Mouse (Mus musculus) hindbrain, postnatal 0 days (tissue): ENCODE measurements around the gene Pcsk1n. TPM values are rescaled to one million over a fixed set of nuclear protein-coding genes. Genes with fewer than 3 reads are reported as not detected.

Source experiments
- ATAC-seq: fragments of 200-750 bp; cut with Nextera tagmentation; 2 replicates; pipeline ENCODE4 v1.8.0; 2017; ENCODE audit warnings: mild to moderate bottlenecking, moderate TSS enrichment, moderate library complexity
- DNase-seq: peaks from one replicate; pipeline ENCODE4 v3.0.0-alpha.2; 2015; ENCODE audit warnings: low spot score
- H3K27ac ChIP-seq: fragments of 300-500 bp; sonication (generic); 2 replicates; pipeline ENCODE4 v1.5.1; 2014; ENCODE audit warnings: mild to moderate bottlenecking
- H3K27me3 ChIP-seq: fragments of 300-500 bp; sonication (generic); 2 replicates; pipeline ENCODE4 v1.6.1; 2014; ENCODE audit warnings: low read length, mixed read lengths; ENCODE audit not compliant: insufficient read depth
- H3K36me3 ChIP-seq: fragments of 300-500 bp; sonication (generic); 2 replicates; pipeline ENCODE4 v1.6.1; 2014; ENCODE audit warnings: low read length, mixed read lengths; ENCODE audit not compliant: insufficient read depth
- H3K4me1 ChIP-seq: fragments of 300-500 bp; sonication (generic); 2 replicates; pipeline ENCODE4 v1.6.1; 2014; ENCODE audit warnings: antibody characterized with exemption, low read length, mixed read lengths; ENCODE audit not compliant: insufficient read depth
- H3K4me2 ChIP-seq: fragments of 300-500 bp; sonication (generic); 2 replicates; pipeline ENCODE4 v1.6.1; 2014; ENCODE audit warnings: low read depth, mild to moderate bottlenecking, low read length, moderate library complexity, mixed read lengths
- H3K4me3 ChIP-seq: fragments of 300-500 bp; sonication (generic); 2 replicates; pipeline ENCODE4 v1.5.1; 2014; ENCODE audit warnings: low read length
- H3K9ac ChIP-seq: fragments of 300-500 bp; sonication (generic); replicated peaks from 2 replicates; pipeline ENCODE4 v1.6.1; 2014; ENCODE audit warnings: mild to moderate bottlenecking, low read length, moderate library complexity, mixed read lengths
- H3K9me3 ChIP-seq: fragments of 300-500 bp; sonication (generic); 2 replicates; pipeline ENCODE4 v1.6.1; 2016; ENCODE audit warnings: low read length, mixed read lengths
- CTCF ChIP-seq: IDR thresholded peaks from 2 replicates; pipeline ENCODE4 v1.5.1; 2016; ENCODE audit warnings: antibody characterized with exemption, control low read depth, low read depth
- WGBS: fragments of 180-500 bp; shearing (Covaris S2); extraction: QIAGEN DNeasy Blood & Tissue Kit; methylation state at CpG from one replicate; pipeline ENCODE4 v1.1.7; 2014; 5-methylcytosine and 5-hydroxymethylcytosine counted together
- polyA plus RNA-seq: library from polyadenylated mRNA; unstranded; fragments of >200 nt; fragmentation: Nextera tagmentation; extraction: Ambion mirVana; gene quantifications from 2 replicates; pipeline ENCODE4 v1.2.1, GENCODE M21; 2015
- total RNA-seq: library from RNA; depleted of rRNA; stranded (reverse); fragments of >200 nt; gene quantifications from 2 replicates; pipeline ENCODE4 v1.2.3, GENCODE M21; 2014; rRNA removed

Gene Pcsk1n
- total RNA-seq (124 and 154 TPM in 2 replicates), polyA plus RNA-seq (465 and 477 TPM in 2 replicates)

GRCm38 (mm10) chrX:7919601-7920383 lies at the start of gene Pcsk1n:
Pcsk1n (plus strand) TSS chrX:7919822.
- peak within 1 kb of the TSS; percentile 84 for H3K27ac ChIP-seq
- no peaks in the 10 kb centered on the region for H3K4me1 ChIP-seq
- ATAC-seq (peak; percentile 92), DNase-seq (peak; percentile 87)
- no peaks in the 10 kb centered on the region for H3K36me3 ChIP-seq
- H3K4me2 ChIP-seq: peak within 1 kb of the TSS; percentile 56
- H3K9me3 ChIP-seq: no peaks in the 10 kb centered on the region
- peak within 1 kb of the TSS; percentile 61 for H3K9ac ChIP-seq
- H3K4me3 ChIP-seq: peak within 1 kb of the TSS; percentile 44
- 20% methylated on average over 39 of the region's 40 CpGs for WGBS
- TF ChIP-seq CTCF: no peak
- H3K27me3 ChIP-seq: no peaks in the 10 kb centered on the region

DNA sequence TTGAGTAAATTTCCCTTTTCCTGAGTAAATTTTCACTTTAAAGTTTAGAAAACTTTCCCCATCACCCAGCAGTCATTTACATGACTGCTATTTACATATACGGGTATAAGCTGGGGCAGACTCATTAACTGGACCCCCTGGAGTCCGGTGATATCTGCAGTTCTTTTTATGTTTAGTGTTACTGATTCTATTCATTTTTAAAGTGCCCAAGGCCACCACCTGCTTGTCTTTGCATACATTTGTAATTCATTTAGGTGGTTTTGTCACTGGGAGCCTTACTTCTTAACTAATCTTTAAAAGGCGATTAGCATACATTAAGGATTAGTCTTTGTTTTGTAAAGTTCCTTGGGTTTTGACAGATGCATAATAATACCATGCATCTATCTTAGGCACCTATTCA lies 49.8 kb upstream of the Pcsk1n start:
- 43% methylated on average over 3 of the region's 3 CpGs for WGBS
- TF ChIP-seq CTCF: no peak
- Histone ChIP-seq H3K9me3 (no peaks in the 10 kb centered on the region), H3K9ac (no peak overlapping the region), H3K36me3 (no peaks in the 10 kb centered on the region; the same call in 1 of the 2 replicates), H3K27me3 (no peaks in the 10 kb centered on the region), H3K27ac (no peak overlapping the region), H3K4me2 (no peak overlapping the region), H3K4me1 (no peaks in the 10 kb centered on the region), H3K4me3 (no peak overlapping the region)
- ATAC-seq (no peak), DNase-seq (no peak)

- H3K36me3 ChIP-seq: no peaks in the 10 kb centered on the region; the same call in 1 of the 2 replicates
- peak; percentile 93 for ATAC-seq
- H3K4me2 ChIP-seq: peak within 1 kb of the TSS; percentile 66
- H3K27me3 ChIP-seq: no peaks in the 10 kb centered on the region
- 22% methylated on average over 38 of the region's 38 CpGs for WGBS
- H3K27ac ChIP-seq: peak within 1 kb of the TSS; percentile 60
- H3K9me3 ChIP-seq: no peaks in the 10 kb centered on the region
- H3K4me3 ChIP-seq: peak within 1 kb of the TSS; percentile 53
- peak within 1 kb of the TSS; percentile 54 for H3K9ac ChIP-seq
- no peaks in the 10 kb centered on the region for H3K4me1 ChIP-seq
- peak; percentile 89 for DNase-seq
- no peak for TF ChIP-seq CTCF
Observed at GRCm38 (mm10) chrX:7878007-7878419, 41.6 kb upstream of the Pcsk1n start, which contains the start of gene Pim2. Pim2 (plus strand) TSS chrX:7878262.

GRCm38 (mm10) chrX:7878495-7878894 lies 41.1 kb upstream of the Pcsk1n start:
- no peak for DNase-seq
- Histone ChIP-seq H3K4me1 (no peaks in the 10 kb centered on the region), H3K36me3 (no peaks in the 10 kb centered on the region; the same call in 1 of the 2 replicates), H3K9ac (peak overlapping the region; percentile 54), H3K4me3 (peak overlapping the region; percentile 53), H3K9me3 (no peaks in the 10 kb centered on the region), H3K4me2 (peak overlapping the region; percentile 66), H3K27ac (peak overlapping the region; percentile 60), H3K27me3 (no peaks in the 10 kb centered on the region)
- ATAC-seq: peak; percentile 47
- WGBS: 28% methylated on average over 21 of the region's 21 CpGs
- TF ChIP-seq CTCF: no peak

DNA sequence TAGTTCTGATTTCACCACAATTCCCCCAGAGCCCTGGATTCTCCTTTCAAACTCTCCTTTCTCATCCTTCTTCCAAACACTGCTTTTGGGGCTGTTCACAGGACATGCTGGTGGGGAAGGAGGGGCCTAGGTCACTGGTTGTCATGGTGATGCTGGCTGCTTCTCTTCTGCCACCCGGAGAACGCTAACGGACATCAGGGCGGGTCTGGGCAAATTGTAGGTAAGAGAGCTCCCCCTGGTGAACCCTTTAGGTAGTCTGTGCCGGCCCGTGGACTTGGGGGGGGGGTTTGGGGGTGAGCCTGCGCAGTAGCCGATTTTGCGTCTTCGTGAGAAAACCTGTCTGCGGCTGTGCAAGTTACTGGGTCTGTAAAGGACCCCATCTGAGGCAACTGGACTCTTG lies 39.8 kb upstream of the Pcsk1n start:
- 20% methylated on average over 11 of the region's 11 CpGs for WGBS
- no peak overlapping the region; the same call in 1 of the 2 replicates for H3K27ac ChIP-seq
- peak; percentile 62 for TF ChIP-seq CTCF
- DNase-seq (peak; percentile 84), ATAC-seq (peak; percentile 62)
- no peaks in the 10 kb centered on the region for H3K4me1 ChIP-seq
- peak overlapping the region; percentile 53 for H3K4me3 ChIP-seq
- H3K9me3 ChIP-seq: no peaks in the 10 kb centered on the region
- H3K4me2 ChIP-seq: peak overlapping the region; percentile 66
- no peaks in the 10 kb centered on the region for H3K36me3 ChIP-seq
- H3K27me3 ChIP-seq: no peaks in the 10 kb centered on the region
- peak overlapping the region; percentile 37; the same call in 1 of the 2 replicates for H3K9ac ChIP-seq

DNA sequence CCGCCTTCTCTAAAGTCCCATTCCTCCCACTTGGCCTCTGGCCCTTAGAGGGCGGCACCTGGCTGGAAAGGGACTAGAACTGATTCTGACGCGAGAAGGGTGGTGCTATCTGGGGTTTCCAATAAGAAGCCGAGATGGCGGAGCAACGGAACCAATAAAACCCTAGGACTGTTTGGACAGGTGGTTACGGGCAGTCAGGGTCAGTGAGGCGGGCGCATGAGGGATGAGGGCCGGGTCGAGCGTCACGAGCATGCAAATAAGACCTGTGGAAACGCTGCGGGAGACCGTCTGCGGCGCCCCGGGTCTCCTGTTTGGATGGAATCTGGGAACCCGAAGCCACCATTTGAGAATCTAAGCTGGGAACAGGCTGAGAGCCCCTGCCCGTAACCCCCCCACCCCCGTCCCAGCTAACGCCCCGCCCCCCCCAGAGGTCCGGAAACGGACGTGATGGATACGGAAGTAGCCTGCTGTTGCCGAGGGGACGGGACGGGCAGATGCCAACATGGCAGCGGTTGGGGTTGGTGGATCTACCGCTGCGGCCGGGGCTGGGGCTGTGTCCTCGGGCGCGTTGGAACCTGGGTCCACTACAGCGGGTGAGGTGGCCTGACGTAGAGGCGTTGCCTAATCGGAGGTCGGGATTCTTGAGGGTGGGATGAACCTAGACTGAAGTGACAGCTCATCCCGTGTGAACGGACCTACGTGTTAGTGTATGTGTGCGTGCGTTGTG lies 35.6 kb upstream of the Pcsk1n start, which contains the start of gene Slc35a2:
Gene Slc35a2, plus strand, starts transcription at position 188 of the 727 bp plus-strand sequence.
- Histone ChIP-seq H3K9me3 (no peaks in the 10 kb centered on the region), H3K27me3 (no peaks in the 10 kb centered on the region), H3K36me3 (0 out of 2 replicates have a peak, but pooled peaks cover 3% of the 10 kb centered on the region), H3K9ac (peak within 1 kb of the TSS; percentile 44), H3K4me3 (peak within 1 kb of the TSS; percentile 52), H3K4me2 (peak within 1 kb of the TSS; percentile 54), H3K4me1 (no peaks in the 10 kb centered on the region), H3K27ac (peak within 1 kb of the TSS; percentile 86)
- WGBS: 22% methylated on average over 49 of the region's 49 CpGs
- DNase-seq (peak; percentile 90), ATAC-seq (peak; percentile 95)
- TF ChIP-seq CTCF: peak; percentile 21
